Mouse (Mus musculus) spleen, postnatal 0 days (tissue): ENCODE data around the gene E2f6. TPM values are rescaled to one million over a fixed set of nuclear protein-coding genes. Genes with fewer than 3 reads are reported as not detected.

ENCODE experiments used
- polyA plus RNA-seq: library from polyadenylated mRNA; unstranded; fragments of >200 nt; fragmentation: Nextera tagmentation; extraction: Ambion mirVana; gene quantifications from 2 replicates; pipeline ENCODE4 v1.2.1, GENCODE M21; 2015

The E2f6 gene
- 18.8 and 20.6 TPM in 2 replicates for polyA plus RNA-seq

GRCm38 (mm10) chr12:16810525-16811431, at the start of gene E2f6:
E2f6 (plus strand) TSS chr12:16810963.

DNA sequence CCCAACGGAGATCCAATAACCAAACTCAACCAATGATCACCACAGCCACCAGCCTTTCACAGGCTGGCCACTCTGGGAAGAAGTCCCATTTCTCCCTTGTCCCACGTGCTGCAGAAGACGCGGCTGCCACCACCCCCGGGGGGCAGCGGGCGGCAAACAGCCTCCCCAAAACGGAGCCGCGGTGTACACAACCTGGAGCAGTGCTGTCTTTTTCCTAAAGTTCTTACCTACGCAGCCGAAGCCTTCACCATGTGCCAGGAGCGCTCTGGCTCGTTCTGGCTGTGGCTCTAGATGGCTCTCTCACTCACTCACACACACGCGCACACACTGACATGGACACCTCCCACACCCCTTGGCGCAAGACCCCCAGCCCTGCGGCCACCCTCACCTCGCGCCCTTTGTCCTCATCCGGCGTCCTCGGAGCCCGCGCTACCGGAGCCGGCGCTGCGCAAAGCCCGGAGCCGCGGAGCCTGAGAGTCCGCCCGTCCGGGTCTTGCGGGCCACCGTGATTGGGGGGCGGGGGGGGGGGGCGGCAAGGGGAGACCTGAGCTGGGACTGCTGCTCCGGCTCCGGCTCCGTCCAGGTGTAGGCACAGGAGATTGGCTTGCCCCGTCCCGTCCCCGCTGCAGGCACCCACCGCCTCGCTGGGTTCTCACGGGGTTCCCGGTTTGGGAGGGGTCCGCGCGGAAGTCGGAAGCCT, 10.4 kb upstream of the E2f6 start, which contains the start of gene Greb1:
TSS of gene Greb1 (minus strand) at position 628 of the 700 bp plus-strand sequence.

Other genes starting within 250 kb of the E2f6 start
- 9.2 and 9.9 TPM in 2 replicates for gene Lpin1, start 200.0 kb upstream of the E2f6 start, polyA plus RNA-seq
- 0.12 TPM in 1 of 2 replicates, not detected in the other for gene Ntsr2, start 157.6 kb upstream of the E2f6 start, polyA plus RNA-seq
- 0.24 and 0.30 TPM in 2 replicates for gene Greb1, start 10.1 kb upstream of the E2f6 start, polyA plus RNA-seq
- gene Rock2, start 83.9 kb downstream of the E2f6 start, polyA plus RNA-seq, result 12.2 and 13.5 TPM in 2 replicates
- gene Pqlc3, start 189.4 kb downstream of the E2f6 start, polyA plus RNA-seq, result 16.2 and 19.6 TPM in 2 replicates
- 0.48 and 0.79 TPM in 2 replicates for gene 2410004P03Rik, start 200.8 kb downstream of the E2f6 start, polyA plus RNA-seq